Mouse (Mus musculus): ENCODE measurements around the gene Fabp1. TPM values are rescaled to one million over a fixed set of nuclear protein-coding genes. Genes with fewer than 3 reads are reported as not detected.

Gene Fabp1
- total RNA-seq, 2 experiments from 2014 or later: not detected

Other genes starting within 250 kb of the Fabp1 start
- gene Foxi3, start 243.3 kb upstream of the Fabp1 start, total RNA-seq (2021): not detected
- 1 to 10 TPM; 6.0 to 6.8 TPM for gene Thnsl2, start 55.4 kb upstream of the Fabp1 start, total RNA-seq (2021)
- gene Krcc1, start 71.8 kb downstream of the Fabp1 start, total RNA-seq (2021): 10 to 100 TPM; 22.9 to 24.8 TPM
- 100 to 1,000 TPM; 336 to 365 TPM for gene Smyd1, start 122.4 kb downstream of the Fabp1 start, total RNA-seq (2021)
- 1 to 10 TPM in 1 of 2 experiments, not detected in 1; 2.3 TPM for gene Cd8b1, start 123.0 kb downstream of the Fabp1 start, total RNA-seq (2021)
- 1 to 10 TPM in 1 of 2 experiments, not detected in 1; 3.6 TPM for gene Cd8a, start 173.6 kb downstream of the Fabp1 start, total RNA-seq (2021)
- 100 to 1,000 TPM in 1 of 2 experiments, 10 to 100 TPM in 1; 94.6 to 109 TPM for gene Rmnd5a, start 240.8 kb downstream of the Fabp1 start, total RNA-seq (2021)